Mouse (Mus musculus) Muller cell, postnatal 12 days (primary cell): Measurements from ENCODE around the gene Exog.

ENCODE experiments used
- DNase-seq: peaks from one replicate; pipeline ENCODE4 v3.0.0-alpha.2; 2015; ENCODE audit errors: inconsistent ontology term

Exog gene

DNA sequence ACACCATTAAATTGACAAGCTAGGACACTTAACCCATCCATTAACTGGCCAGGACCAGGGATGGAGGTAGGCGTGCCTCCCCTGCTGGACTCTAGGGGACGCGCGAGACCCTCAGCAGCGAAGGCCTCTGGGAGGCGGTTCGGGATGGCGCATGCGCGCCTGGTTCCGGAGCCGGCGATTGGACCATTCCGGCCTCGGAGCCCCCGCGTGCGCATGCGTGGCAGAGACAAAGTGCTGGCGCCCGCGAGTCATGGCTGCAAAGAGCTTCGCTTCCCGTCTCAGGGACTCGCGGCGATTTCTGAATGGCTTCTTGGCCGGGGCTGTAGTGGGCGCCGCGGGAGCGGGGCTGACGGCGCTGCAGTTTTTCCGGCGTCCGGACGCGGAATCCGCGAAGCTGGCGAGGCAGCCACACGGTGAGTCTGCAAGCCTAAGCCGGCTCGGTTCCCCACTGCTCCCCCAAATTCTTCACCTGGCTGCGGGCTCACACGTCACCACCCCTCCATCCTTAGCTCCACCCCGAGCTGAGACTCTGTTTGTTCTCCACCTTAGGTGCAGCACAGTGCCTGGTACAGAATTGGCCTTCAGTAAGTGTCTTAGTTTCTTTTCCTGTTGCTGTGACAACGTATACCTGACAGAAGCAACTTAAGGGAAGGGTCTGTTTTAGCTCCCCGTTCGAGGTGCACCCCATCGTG lies at the start of gene Exog:
Gene Exog, plus strand, starts transcription at position 206 of the 692 bp plus-strand sequence.
- peak; percentile 96 for DNase-seq

DNA sequence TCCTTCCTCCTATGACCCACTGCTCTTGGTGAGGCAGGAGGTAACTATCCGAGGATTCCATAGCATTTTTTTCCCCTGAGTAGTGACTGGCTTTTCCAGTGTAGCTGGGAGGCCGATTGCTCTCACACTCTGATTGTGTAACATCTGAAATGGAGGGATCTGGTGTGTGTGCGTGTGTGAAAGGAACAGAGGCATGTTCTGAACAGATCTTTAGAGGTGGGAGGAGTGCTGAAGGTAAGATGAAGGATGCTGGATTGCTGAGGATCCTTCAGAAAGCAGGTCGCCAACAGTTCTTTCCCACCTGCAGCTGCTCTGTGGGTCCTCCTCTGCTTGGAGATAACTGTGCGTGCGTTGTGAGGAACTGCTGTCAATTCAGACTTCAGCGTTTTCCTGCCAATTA lies 43.4 kb upstream of the Exog start:
- DNase-seq, result no peak

DNA sequence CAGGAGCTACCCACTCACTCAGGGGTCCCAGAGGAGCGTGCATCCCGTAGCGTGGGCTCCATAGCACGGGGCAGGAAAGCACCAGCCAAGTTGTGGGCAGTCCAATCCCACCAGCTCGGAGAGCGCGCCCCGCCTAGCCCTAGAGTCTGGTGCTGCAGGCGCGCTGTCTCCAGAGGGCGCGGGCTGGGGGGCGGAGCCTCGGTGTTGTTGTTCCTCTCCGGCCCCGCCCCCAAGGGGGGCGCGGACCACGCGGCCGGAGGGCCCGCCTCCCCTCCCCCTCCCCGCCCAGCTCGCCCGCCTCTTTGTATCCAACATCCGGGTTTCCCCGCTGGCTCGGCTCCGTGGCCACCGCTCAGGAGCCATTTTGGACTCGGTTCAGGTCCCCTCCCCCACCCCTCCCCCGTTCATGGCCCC lies 42.9 kb upstream of the Exog start, which contains the start of gene Acvr2b:
Gene Acvr2b, plus strand, starts transcription at position 318 of the 414 bp plus-strand sequence.
- peak; percentile 98 for DNase-seq

GRCm38 (mm10) chr9:119402253-119403235 lies 42.2 kb upstream of the Exog start:
- peak; percentile 58 for DNase-seq

GRCm38 (mm10) chr9:119403236-119403641 lies 41.5 kb upstream of the Exog start:
- DNase-seq, result peak; percentile 39

GRCm38 (mm10) chr9:119404090-119404489 lies 40.7 kb upstream of the Exog start:
- DNase-seq, result no peak

DNA sequence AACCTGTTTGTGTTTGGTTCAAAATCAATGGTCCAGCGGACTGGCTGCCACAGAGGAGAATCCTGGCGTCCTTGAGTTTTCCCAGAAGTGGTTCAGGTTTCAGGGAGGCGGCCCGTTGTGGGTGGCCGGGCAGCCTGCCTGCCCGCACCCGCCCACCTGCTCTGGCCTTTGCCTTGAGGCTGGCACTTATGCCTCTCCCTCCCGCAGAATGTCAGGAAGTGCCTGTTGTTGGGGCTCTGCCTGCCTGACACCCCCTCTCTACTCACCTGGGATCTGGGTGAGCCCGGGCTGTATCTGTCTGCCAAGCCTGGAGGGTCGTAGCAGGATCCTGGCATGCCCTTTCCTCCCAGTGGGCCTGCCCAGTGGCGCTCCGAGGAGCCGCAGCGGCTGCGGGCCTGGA lies 36.9 kb upstream of the Exog start:
- DNase-seq, result no peak

DNA sequence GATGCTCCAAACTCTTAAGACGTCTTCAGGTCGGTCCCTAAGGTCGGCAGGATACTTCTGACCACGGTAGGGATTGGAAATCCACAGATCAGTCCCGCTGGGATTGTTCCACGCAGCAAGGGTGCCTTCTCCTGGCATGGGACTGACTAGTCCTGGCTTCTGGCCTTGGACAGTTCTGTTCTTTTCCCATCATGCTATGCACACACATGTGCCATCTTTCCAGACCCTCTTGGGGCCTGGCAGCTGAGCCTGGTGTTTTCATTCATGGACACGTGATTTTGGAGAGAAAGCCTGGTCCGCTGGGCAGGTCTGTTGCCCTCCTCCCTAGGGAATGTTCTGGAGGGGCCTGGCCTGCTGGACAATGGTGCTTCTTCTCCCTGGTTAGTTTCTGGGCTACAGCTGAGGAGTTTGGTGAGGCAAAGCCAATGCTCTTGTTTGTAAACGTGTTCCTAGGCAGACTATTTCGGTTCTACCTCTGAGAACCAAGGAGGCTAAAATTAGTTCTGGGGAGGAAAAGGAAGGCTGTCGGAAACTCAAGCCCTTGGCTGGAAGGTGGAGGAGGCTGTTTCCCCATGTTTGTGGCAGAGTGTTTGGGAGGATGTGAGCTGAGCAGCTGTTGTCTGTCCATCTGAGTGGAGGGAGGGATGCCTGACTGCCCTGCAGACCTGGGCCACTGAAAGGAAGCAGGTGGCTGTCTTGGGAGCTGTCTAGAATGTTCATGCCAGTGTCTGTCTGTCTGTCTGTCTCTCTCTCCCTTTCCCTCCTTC lies 35.7 kb upstream of the Exog start:
- no peak for DNase-seq

DNA sequence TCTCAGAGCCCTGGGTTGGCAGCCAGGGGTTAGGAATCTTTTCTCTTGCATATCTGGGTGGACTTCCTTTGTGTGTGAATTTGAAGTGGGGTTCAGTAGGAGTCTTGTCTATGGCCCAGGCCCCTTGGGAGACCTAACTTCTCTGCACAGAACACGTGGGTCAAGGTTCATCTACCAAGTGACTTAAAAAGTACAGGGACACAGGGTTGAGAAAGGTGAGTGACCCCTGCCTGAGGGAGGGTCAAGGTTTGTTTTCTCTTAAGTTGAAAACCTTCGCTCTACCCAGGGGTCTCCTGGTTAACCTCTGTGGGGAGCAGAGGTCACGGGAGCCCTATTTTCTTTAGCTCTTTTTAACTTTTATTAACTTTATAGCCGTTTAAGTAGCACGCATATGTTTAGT lies 34.9 kb upstream of the Exog start:
- DNase-seq, result no peak

- no peak for DNase-seq
Measured at GRCm38 (mm10) chr9:119418025-119418424, 26.7 kb upstream of the Exog start.

GRCm38 (mm10) chr9:119419852-119420438 lies 24.8 kb upstream of the Exog start:
- no peak for DNase-seq

DNA sequence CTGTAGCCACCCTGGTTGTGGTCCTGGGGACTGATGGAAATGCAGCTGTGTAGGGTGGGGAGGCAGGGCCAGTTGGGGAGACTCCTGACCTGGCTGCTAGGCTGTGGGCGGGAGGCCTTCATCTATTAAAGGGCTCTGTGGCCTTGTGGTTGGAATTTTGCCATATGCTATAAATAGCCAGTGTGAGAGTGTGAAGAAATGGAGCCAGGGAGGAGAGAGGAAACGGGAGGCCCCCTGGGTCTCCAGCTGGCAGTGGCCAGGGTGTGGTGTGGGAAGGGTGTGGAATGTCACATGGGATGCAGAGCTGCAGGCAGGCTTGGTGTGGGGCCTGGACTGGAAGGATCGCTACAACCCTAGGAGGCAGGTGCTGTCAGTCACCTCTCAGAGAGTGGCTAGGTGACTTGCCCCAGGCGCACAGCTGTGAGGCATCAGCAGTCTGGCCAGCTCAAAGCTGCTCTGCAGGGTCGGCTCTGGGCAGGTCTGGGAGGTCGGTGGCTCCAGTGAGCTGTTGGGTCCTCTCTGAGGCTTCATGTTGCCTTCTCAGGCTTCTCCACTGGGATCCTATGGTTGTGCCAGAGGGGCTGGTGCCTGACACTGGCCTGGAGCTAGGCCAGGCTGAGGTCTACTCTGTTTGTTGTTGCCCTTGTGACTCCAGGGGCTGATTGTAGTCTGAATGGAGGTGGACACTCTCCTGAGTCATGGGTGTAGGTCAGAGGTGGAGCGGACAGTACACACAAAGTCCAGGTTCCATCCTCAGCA lies 19.3 kb upstream of the Exog start:
- DNase-seq, result peak; percentile 55

DNA sequence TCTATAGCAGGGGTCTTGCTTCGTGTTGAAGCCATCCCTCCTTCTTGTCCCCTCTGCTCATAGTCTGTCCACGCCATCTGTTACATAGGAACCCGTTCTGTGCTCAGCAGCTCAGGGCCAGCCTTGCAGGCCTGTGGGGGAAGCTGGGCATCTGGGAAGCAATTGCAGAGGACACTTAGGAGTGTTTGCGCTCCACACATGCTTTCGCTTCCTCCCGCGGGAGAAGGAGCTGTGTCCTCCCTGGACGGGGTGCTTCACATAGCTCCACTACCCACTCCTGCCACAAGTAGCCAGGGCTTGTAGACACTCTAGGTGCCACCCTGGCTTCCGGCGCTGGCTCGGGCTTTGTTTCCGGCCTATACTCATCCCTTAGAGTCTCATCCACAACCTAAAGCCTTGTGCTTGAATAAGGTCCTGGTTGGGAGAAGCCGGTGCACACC lies 18.7 kb upstream of the Exog start:
- no peak for DNase-seq

DNA sequence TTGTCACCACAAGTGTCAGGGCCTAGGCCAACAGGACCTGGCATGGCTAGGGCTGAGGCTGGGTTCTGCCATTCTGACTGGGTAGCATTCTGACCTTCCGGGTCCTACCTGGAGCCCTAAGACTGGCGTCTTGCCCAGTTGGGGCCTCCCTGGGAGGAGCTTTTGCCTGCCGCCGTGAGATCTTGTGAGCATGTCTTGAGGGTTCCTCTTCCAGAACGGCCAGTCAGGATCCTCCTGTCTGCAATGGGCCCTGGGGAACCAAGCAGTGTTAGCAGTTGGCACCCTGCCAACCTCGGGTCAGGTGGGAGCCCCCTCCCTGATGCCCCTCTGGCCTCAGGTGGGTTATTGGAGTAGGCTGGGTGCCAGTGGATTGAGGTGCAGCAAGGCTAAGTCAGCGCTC lies 18.3 kb upstream of the Exog start:
- DNase-seq, result no peak

DNA sequence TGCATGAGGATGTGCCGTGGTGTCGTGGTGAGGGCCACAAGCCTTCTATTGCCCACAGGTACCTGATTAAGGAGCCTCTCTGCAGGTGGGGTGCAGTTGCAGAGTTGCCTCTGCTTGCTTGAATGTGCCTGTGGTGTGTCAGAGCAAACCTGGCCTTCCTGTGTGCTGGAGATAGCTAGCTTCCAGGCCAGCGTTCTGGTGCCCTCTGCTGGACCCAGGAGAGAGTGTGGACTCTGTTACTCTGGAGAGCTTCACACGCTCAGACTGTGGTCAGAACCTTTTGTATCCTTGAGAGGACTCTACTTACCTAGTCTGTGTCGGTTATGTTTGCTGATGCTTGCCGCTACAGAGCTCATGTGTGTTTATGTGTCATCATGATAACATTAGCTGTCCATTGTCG lies 14.4 kb upstream of the Exog start:
- DNase-seq, result peak; percentile 70

DNA sequence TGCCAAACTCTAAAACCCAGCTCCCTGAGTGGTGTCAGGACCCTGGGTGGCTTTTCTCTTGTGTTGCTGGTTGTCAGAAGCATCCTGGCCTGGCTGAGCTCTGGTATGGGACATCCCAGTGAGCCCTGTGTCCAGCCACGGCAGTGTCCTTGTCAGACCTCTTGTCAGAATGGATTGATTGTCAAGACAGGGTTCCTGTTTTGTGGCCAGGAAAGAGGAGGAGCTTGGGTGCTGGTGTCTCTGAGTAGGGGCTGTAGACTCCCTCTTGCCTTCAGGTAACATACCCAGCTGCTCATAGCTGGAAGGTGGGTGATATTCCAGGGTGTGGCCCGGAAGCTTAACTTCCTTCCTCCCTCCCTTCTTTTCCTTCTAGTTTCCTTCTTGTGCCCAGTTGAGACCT lies 8.9 kb upstream of the Exog start:
- no peak for DNase-seq

GRCm38 (mm10) chr9:119438065-119438464 lies 6.7 kb upstream of the Exog start:
- DNase-seq, result no peak

GRCm38 (mm10) chr9:119438498-119439000 lies 6.2 kb upstream of the Exog start:
- no peak for DNase-seq

DNA sequence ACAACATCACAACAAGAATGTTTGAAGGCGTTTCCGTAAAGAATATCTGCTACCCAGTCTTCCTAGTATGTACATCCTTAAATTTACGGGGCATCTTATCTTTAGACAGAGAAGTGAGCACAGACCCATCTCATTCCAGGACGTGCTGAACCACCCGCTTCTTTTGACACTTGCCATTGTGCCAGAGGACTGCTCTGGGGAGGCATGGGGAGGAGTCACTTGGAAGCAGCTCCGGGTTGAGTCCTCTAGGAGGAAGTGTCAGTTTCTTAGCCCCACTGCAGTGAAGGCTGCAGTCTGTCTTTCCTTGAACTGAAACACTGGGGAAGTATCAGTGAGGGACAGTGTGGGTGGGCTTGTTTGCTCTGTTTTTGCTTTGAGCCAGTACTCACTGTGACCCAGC lies 994 bp downstream of the Exog start:
- DNase-seq, result no peak

GRCm38 (mm10) chr9:119455967-119456366 lies 11.2 kb downstream of the Exog start:
- no peak for DNase-seq

GRCm38 (mm10) chr9:119457122-119457521 lies 12.4 kb downstream of the Exog start:
- DNase-seq, result no peak
